Mouse (Mus musculus) forebrain, embryonic 14.5 days (tissue): ENCODE data around the gene Xk. TPM values are rescaled to one million over a fixed set of nuclear protein-coding genes. Genes with fewer than 3 reads are reported as not detected.
"Not testable (repeated sequence)": the region's sequence is repeated elsewhere in the genome, so short reads cannot be mapped to it uniquely, and the experiment has no call there.

Experiments used
- ATAC-seq: fragments of 200-750 bp; cut with Nextera tagmentation; 2 replicates; pipeline ENCODE4 v1.8.0; 2017; ENCODE audit warnings: mild to moderate bottlenecking, moderate library complexity
- DNase-seq: peaks from one replicate; pipeline ENCODE4 v3.0.0-alpha.2; 2015; ENCODE audit warnings: low spot score
- H3K27ac ChIP-seq: fragments of 300-500 bp; sonication (generic); 2 replicates; pipeline ENCODE4 v1.5.1; 2014; ENCODE audit warnings: low read depth, mild to moderate bottlenecking, control low read depth, low read length, moderate library complexity
- H3K27me3 ChIP-seq: fragments of 300-500 bp; sonication (generic); replicated peaks from 2 replicates; pipeline ENCODE4 v1.6.1; 2014; ENCODE audit warnings: low read length, control low read depth, mixed read lengths; ENCODE audit not compliant: control insufficient read depth, insufficient read depth
- H3K36me3 ChIP-seq: fragments of 300-500 bp; sonication (generic); 2 replicates; pipeline ENCODE4 v1.6.1; 2014; ENCODE audit warnings: low read length, control low read depth; ENCODE audit not compliant: control insufficient read depth, insufficient read depth
- H3K4me1 ChIP-seq: fragments of 300-500 bp; sonication (generic); 2 replicates; pipeline ENCODE4 v1.6.1; 2014; ENCODE audit warnings: antibody characterized with exemption, low read length, control low read depth; ENCODE audit not compliant: control insufficient read depth, insufficient read depth
- H3K4me2 ChIP-seq: fragments of 300-500 bp; sonication (generic); 2 replicates; pipeline ENCODE4 v1.6.1; 2014; ENCODE audit warnings: mild to moderate bottlenecking, control low read depth, low read length
- H3K4me3 ChIP-seq: fragments of 300-500 bp; sonication (generic); 2 replicates; pipeline ENCODE4 v1.5.1; 2014; ENCODE audit warnings: low read depth, low read length, control low read depth
- H3K9ac ChIP-seq: fragments of 300-500 bp; sonication (generic); 2 replicates; pipeline ENCODE4 v1.6.1; 2014; ENCODE audit warnings: mild to moderate bottlenecking, low read length, control low read depth, moderate library complexity
- H3K9me3 ChIP-seq: fragments of 300-500 bp; sonication (generic); replicated peaks from 2 replicates; pipeline ENCODE4 v1.6.1; 2016; ENCODE audit warnings: low read length, control low read depth, mixed read lengths; ENCODE audit not compliant: control insufficient read depth
- WGBS: fragments of 180-500 bp; shearing (Covaris S2); extraction: QIAGEN DNeasy Blood & Tissue Kit; methylation state at CpG from one replicate; pipeline ENCODE4 v1.1.7; 2014; 5-methylcytosine and 5-hydroxymethylcytosine counted together
- polyA plus RNA-seq: library from polyadenylated mRNA; unstranded; fragments of >200 nt; fragmentation: Nextera tagmentation; extraction: Ambion mirVana; gene quantifications from 2 replicates; pipeline ENCODE4 v1.2.1, GENCODE M21; 2014

The Xk gene
- polyA plus RNA-seq, 1 experiment from 2014 or later = 1.7 TPM

DNA sequence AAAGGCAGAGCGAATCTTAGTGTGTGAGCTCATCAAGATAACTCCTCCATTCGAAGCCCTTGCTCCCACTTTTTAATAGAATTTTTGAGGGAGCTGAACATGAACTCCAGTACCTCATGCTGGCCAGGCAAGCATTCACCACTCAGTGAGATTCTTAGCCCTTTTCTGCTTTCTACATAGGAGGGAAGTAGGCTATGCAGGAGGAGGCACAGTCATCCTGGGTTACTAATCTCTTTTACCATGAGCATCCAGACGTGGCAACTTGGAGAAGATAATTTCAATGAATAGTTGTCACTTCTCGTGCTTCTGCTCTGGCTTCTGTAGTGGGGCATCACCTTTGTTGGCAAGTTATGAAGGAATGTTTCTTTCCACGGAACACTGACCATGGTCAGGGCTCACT is 15.8 kb upstream of the Xk start, which contains the start of gene Gm14862:
Gm14862 (minus strand) TSS at position 134 of the 400 bp plus-strand sequence.
- Histone ChIP-seq H3K4me3 (no peak within 1 kb of the TSS), H3K36me3 (no peaks in the 10 kb centered on the region), H3K4me1 (no peaks in the 10 kb centered on the region), H3K27me3 (no peaks in the 10 kb centered on the region), H3K9me3 (no peaks in the 10 kb centered on the region), H3K4me2 (no peak within 1 kb of the TSS), H3K27ac (no peak within 1 kb of the TSS), H3K9ac (no peak within 1 kb of the TSS)
- DNase-seq = no peak
- no peak for ATAC-seq
- WGBS = 79% methylated on average over 5 of the region's 5 CpGs

DNA sequence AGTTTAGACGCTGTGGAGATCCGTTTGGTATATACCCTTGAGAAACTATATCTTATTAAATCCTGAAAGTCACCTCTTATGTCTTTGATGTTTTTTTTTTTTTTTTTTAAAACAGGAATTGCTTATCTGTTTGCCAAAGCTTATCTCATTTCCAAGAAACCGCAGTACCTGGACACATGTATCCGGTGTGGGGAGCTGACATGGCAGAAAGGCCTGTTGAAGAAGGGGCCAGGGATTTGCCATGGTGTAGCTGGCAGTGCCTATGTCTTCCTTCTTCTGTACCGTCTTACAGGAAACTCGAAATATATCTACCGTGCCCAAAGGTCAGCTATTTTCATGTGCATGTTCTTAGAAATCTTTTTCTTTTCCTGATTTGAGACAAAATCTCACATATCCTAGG is 14.7 kb upstream of the Xk start:
- WGBS = 96% methylated on average over 7 of the region's 7 CpGs

DNA sequence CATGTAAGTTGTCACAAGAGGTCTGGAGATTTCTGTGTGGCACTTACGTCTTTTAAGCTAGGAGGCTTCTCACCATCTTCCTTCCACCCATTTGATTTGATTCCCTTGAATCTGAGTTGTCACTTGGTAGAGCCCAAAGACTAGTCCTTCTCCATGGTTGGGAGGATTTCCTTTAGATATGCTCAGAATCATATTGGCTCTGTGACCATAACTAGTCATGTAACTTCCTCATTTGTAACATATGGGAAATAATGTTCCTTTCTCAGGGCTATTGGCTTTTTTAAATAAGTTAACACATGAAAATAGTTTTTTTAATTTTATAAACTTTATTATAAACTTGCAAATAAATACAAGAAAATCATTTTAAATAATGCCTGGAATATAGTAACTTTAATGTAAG is 13.3 kb upstream of the Xk start:
- Histone ChIP-seq H3K4me1 (no peaks in the 10 kb centered on the region), H3K36me3 (no peaks in the 10 kb centered on the region), H3K9ac (no peak overlapping the region), H3K27me3 (no peaks in the 10 kb centered on the region), H3K4me3 (no peak overlapping the region), H3K4me2 (no peak overlapping the region), H3K27ac (no peak overlapping the region), H3K9me3 (no peaks in the 10 kb centered on the region)
- 57% methylated on average over 1 of the region's 1 CpGs for WGBS
- ATAC-seq (no peak), DNase-seq (no peak)

More for the DNA sequence above, 14.7 kb upstream of the Xk start:
- DNase-seq (no peak), ATAC-seq (no peak)
- Histone ChIP-seq H3K4me2 (no peak overlapping the region), H3K36me3 (no peaks in the 10 kb centered on the region), H3K4me1 (no peaks in the 10 kb centered on the region), H3K27me3 (no peaks in the 10 kb centered on the region), H3K27ac (no peak overlapping the region), H3K9ac (no peak overlapping the region), H3K9me3 (no peaks in the 10 kb centered on the region), H3K4me3 (no peak overlapping the region)

DNA sequence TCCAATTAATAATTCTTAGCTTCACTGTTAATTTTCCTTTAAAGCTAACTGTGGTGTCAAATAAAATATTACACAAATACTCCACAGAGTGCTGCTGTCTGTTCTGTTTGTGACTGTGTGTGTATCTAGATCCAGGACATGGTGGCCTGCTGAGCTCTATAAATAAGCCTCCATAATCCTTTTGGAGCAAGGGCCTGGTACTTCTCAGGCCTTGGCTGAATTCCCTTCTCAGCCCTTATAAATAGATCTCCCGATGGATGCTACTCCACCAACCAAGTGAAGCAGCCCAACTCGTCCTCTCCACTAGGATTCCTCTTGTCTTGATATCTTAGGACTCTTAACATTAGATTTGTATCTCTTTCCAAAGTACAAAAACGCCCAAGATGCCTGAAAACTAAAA is 1.4 kb upstream of the Xk start:
- no peaks in the 10 kb centered on the region for H3K9me3 ChIP-seq
- no peak for ATAC-seq
- H3K4me1 ChIP-seq = no peaks in the 10 kb centered on the region
- DNase-seq = no peak
- no peak overlapping the region for H3K4me3 ChIP-seq
- no peaks in the 10 kb centered on the region for H3K27me3 ChIP-seq
- 51% methylated on average over 3 of the region's 3 CpGs for WGBS
- no peaks in the 10 kb centered on the region for H3K36me3 ChIP-seq
- H3K4me2 ChIP-seq = no peak overlapping the region
- H3K9ac ChIP-seq = no peak overlapping the region
- H3K27ac ChIP-seq = no peak overlapping the region

DNA sequence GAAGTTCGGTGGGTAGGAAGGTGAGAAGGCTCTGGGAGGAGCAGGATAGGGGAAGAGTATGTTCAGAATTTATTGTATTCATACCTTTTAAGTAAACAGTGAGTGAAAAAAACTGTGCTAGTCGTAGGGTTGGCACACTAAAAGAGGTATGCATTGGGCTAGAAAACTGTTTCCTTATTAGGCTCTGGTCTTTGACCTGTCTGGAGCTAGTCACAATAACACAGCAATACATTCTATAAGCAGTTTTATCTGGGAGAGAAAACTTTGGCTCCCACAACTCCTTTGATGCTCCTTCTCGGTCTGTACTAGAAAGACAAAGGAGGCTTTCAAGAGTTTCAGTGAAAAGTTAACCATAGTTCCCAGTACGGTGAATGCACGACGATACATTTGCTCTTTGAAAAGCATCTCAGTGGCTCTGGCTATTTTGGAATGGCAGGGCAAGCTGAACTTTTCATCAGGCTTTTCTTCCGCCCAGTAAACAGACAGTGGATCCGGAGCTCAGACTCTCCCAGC is 553 bp upstream of the Xk start:
- H3K4me3 ChIP-seq = peak overlapping the region; percentile 50
- no peaks in the 10 kb centered on the region for H3K27me3 ChIP-seq
- no peaks in the 10 kb centered on the region for H3K4me1 ChIP-seq
- H3K27ac ChIP-seq = no peak overlapping the region
- WGBS = 36% methylated on average over 8 of the region's 8 CpGs
- H3K36me3 ChIP-seq = no peaks in the 10 kb centered on the region
- H3K9me3 ChIP-seq = no peaks in the 10 kb centered on the region
- DNase-seq (no peak), ATAC-seq (no peak)
- H3K4me2 ChIP-seq = peak overlapping the region; percentile 49
- H3K9ac ChIP-seq = peak overlapping the region; percentile 70; the same call in 1 of the 2 replicates

DNA sequence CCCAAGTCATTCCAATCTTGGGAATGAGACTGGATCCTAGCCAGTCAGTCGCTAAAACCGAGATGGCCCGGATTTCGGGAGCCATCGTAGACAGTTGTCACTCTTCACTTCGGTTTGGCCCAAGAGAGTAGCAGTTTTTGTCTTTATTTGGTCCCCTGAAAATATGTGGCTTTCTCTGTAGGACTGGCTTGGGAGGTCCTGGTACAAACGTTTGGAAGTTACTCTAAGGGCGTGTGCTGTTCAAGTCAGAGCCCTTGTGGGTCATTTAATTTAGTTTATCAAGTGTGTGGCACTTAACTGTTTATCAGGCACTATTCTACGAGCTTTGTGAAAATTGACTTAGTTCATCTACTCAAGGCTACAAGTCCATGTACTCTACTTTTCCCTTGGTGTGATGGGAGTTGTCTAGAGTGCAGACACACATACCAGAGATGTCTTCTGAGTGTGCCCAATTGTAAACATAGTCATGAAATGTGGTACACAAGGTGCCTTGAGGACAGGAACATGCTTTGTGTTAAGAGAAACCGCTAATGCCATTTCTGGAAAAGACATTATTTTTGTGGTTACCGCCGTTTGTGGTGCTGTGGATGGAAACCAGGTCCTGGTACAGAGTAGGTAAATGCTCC is 934 bp downstream of the Xk start:
- Histone ChIP-seq H3K4me3 (peak overlapping the region; percentile 50), H3K27me3 (no peaks in the 10 kb centered on the region), H3K4me2 (peak overlapping the region; percentile 49), H3K9ac (peak overlapping the region; percentile 70), H3K4me1 (no peaks in the 10 kb centered on the region), H3K36me3 (no peaks in the 10 kb centered on the region), H3K27ac (no peak overlapping the region), H3K9me3 (no peaks in the 10 kb centered on the region)
- WGBS = 60% methylated on average over 12 of the region's 12 CpGs
- no peak for ATAC-seq
- no peak for DNase-seq

DNA sequence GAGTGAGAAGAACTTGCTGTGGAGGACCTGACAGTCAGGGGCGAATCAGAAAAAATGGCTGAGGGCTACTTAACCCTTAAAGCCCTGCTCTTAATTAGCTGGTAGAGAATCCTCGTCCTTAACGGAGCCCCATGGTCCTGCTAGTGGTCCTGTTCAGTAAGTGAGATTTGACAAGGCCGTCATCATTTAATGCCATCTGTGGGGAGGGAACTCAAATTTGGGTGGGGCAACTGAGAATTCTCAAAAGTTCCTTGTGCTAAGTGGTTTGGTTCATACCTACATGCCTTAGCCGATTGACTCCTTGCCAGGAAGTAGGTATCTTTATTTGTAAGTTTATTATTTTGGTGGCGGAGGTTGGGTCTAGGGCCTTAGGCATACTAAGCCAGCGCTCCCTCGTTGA is 1.8 kb downstream of the Xk start:
- no peaks in the 10 kb centered on the region for H3K9me3 ChIP-seq
- no peaks in the 10 kb centered on the region for H3K27me3 ChIP-seq
- no peak overlapping the region for H3K27ac ChIP-seq
- DNase-seq = no peak
- ATAC-seq = no peak
- H3K4me3 ChIP-seq = no peak overlapping the region
- H3K4me1 ChIP-seq = no peaks in the 10 kb centered on the region
- H3K9ac ChIP-seq = no peak overlapping the region
- no peaks in the 10 kb centered on the region for H3K36me3 ChIP-seq
- H3K4me2 ChIP-seq = no peak overlapping the region
- WGBS = 72% methylated on average over 8 of the region's 8 CpGs

DNA sequence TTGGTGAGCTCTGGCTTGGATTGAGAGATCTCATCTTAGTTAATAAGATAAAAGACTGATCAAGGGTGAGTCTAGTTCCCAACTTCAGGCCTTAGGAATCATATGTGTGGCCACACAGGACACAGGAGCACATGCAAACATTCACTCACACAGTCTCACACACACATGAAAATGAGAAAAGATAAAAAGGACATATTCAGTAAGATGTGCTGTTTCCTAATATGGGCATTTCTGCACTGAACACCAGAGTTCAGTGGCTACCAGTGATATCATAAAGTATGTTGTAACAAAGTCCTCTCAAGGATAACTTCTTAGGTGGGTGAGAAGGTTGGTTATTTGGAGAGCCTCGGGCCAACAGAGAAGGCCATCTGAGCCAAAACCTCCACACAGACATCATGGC is 10.9 kb downstream of the Xk start, which contains the start of gene H2al1m:
H2al1m (plus strand) TSS at position 301 of the 400 bp plus-strand sequence.
- not testable (repeated sequence) for H3K4me2 ChIP-seq, H3K36me3 ChIP-seq, ATAC-seq, H3K9me3 ChIP-seq, H3K27me3 ChIP-seq, H3K4me3 ChIP-seq, H3K4me1 ChIP-seq, DNase-seq, H3K27ac ChIP-seq, H3K9ac ChIP-seq
- no CpG with 5 or more reads among the region's 1 CpGs for WGBS

DNA sequence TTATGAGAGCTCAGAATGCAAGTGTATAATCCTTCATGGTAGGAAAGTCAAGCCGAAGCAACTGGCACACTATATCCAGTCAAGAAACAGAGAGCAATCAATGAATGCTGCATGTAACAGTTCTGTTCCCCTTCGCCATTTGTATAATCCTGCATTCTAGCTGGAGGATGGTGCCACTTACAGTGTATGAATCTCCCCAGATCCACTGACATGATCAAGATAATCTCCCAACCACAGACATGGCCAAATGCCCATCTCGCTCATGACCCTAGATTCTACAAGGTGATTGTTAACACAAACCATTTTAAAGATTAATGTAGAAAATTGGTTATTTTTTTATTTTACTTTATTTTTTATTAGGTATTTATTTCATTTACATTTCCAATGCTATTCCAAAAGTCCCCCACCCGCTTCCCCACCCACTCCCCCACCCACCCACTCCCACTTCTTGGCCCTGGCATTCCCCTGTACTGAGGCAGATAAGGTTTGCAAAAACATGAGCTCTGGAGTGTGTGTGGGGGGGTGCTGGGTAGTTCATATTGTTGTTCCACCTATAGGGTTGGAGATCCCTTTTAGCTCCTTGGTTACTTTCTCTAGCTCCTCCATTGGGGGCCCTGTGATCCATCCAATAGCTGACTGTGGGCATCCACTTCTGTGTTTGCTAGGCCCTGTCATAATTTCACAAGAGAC is 20.7 kb downstream of the Xk start:
- ATAC-seq, H3K4me2 ChIP-seq, H3K4me3 ChIP-seq, H3K27me3 ChIP-seq, H3K36me3 ChIP-seq, H3K4me1 ChIP-seq, H3K9ac ChIP-seq, H3K27ac ChIP-seq, DNase-seq, H3K9me3 ChIP-seq: not testable (repeated sequence)
- WGBS = 80% methylated on average over 3 of the region's 4 CpGs
